Mouse (Mus musculus): ENCODE measurements around the gene Gm18596. TPM values are rescaled to one million over a fixed set of nuclear protein-coding genes. Genes with fewer than 3 reads are reported as not detected.
"Not testable (repeated sequence)": the region's sequence is repeated elsewhere in the genome, so short reads cannot be mapped to it uniquely, and the experiment has no call there.

Gene Gm18596
- total RNA-seq, 2 experiments from 2014 or later = not detected

DNA sequence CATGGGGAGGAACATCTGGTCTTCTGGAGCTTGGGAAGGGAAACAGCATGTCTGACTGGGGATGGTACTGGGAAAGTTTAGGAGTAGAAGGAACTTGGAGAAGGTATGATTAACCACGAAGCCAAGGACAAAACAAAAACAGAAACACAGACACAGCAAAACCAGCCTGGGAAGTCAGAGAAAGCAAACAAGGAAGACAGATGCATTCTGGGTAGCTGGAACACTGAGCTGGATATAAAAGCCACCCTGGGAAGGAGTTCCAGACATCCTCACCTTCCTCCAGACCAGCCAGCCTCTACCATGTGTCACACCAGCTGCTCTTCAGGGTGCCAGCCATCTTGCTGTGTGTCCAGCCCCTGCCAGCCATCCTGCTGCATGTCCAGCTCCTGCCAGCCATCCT, 26.9 kb downstream of the Gm18596 start, which contains the start of gene Gm10142:
Gene Gm10142, plus strand, starts transcription at position 301 of the 400 bp plus-strand sequence.
- no peak for ATAC-seq (replicated peaks; ENCODE audit: low FRiP score, poor library complexity, severe bottlenecking)

DNA sequence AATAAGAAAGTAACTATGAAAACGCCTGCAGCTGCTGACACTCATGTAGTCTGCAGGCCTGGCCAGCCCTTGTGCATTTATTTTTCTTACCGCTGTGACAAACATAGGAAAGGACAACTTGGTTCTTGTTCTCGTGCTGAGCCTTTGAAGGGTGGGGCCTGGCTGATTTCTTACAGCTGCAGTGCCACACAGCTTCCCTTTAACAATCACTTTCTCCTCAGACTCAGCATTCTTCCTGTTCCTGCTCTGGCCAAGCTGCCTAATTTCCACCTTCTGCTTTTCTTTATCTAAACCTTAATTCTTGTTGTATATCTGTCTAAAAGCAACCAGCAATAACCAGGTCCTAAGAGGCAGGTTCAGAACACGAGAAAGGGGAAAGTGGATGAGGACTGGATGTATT, 28.7 kb downstream of the Gm18596 start:
- no peak for ATAC-seq (replicated peaks; ENCODE audit: low FRiP score, poor library complexity, severe bottlenecking)

- ATAC-seq (replicated peaks; ENCODE audit: low FRiP score, poor library complexity, severe bottlenecking) = not testable (repeated sequence)
Measured at GRCm38 (mm10) chr10:77711157-77711556, 31.3 kb downstream of the Gm18596 start, which contains the start of gene Gm10024. Gene Gm10024 (plus strand): TSS chr10:77711457.

- ATAC-seq (replicated peaks; ENCODE audit: low FRiP score, poor library complexity, severe bottlenecking) = no peak
Measured at GRCm38 (mm10) chr10:77709831-77710230, 32.6 kb downstream of the Gm18596 start.

- ATAC-seq (replicated peaks; ENCODE audit: low FRiP score, poor library complexity, severe bottlenecking) = no peak
Measured at GRCm38 (mm10) chr10:77706326-77706725, 36.1 kb downstream of the Gm18596 start, which contains the start of gene Gm10272. Gene Gm10272 (plus strand): TSS chr10:77706626.

DNA sequence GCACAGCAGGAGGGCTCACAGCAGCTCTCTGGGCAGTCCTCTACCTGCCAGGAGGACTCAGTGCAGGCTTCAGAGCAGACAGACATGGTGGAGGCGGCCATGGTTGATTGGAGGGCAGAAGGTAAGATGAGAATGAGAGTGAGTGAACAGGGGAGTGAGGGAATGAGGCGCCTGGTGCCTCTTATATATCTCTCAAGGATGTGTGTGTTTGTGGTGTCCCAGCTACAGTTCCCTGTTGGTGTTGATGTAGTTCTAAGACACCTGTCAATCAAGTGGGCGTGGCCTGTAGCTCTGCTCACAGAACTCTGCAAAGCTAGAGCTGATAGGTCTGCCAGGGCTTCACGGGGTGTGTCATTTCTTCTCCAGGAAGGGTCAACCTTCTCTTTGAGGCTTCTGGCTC, 45.3 kb downstream of the Gm18596 start, which contains the start of gene Gm9508:
Gene Gm9508, minus strand, starts transcription at position 101 of the 400 bp plus-strand sequence.
- no peak for ATAC-seq (replicated peaks; ENCODE audit: low FRiP score, poor library complexity, severe bottlenecking)

Other genes starting within 250 kb of the Gm18596 start
Only the 30 nearest of the 32 such genes appear.
- gene Fam207a, start 226.9 kb downstream of the Gm18596 start, total RNA-seq (2015; ENCODE audit: low replicate concordance) = 2.2 and 5.9 TPM in 2 replicates
- 13.2 and 16.2 TPM in 2 replicates for gene Fam207a, start 226.9 kb downstream of the Gm18596 start, total RNA-seq (2017; ENCODE audit: low replicate concordance)
- 36.4 and 37.3 TPM in 2 replicates for gene Itgb2, start 212.4 kb downstream of the Gm18596 start, total RNA-seq (2015; ENCODE audit: low replicate concordance)
- gene Itgb2, start 212.4 kb downstream of the Gm18596 start, total RNA-seq (2017; ENCODE audit: low replicate concordance) = 20.9 and 29.3 TPM in 2 replicates
- gene Pttg1ip, start 160.9 kb downstream of the Gm18596 start, total RNA-seq (2015; ENCODE audit: low replicate concordance) = 62.5 and 73.9 TPM in 2 replicates
- gene Pttg1ip, start 160.9 kb downstream of the Gm18596 start, total RNA-seq (2017; ENCODE audit: low replicate concordance) = 34.0 and 59.3 TPM in 2 replicates
- gene Sumo3, start 136.5 kb downstream of the Gm18596 start, total RNA-seq (2015; ENCODE audit: low replicate concordance) = 9.2 and 14.8 TPM in 2 replicates
- 21.1 and 33.6 TPM in 2 replicates for gene Sumo3, start 136.5 kb downstream of the Gm18596 start, total RNA-seq (2017; ENCODE audit: low replicate concordance)
- gene Gm49325, start 136.4 kb downstream of the Gm18596 start, total RNA-seq (2015; ENCODE audit: low replicate concordance) = not detected in 2 replicates
- not detected in 2 replicates for gene Gm49325, start 136.4 kb downstream of the Gm18596 start, total RNA-seq (2017; ENCODE audit: low replicate concordance)
- gene Ube2g2, start 120.4 kb downstream of the Gm18596 start, total RNA-seq (2015; ENCODE audit: low replicate concordance) = 6.8 and 9.6 TPM in 2 replicates
- 10.4 and 11.3 TPM in 2 replicates for gene Ube2g2, start 120.4 kb downstream of the Gm18596 start, total RNA-seq (2017; ENCODE audit: low replicate concordance)
- gene Tspear, start 56.1 kb downstream of the Gm18596 start, total RNA-seq (2015; ENCODE audit: low replicate concordance) = not detected in 2 replicates
- not detected in 2 replicates for gene Tspear, start 56.1 kb downstream of the Gm18596 start, total RNA-seq (2017; ENCODE audit: low replicate concordance)
- not detected in 2 replicates for gene Gm19402, start 51.9 kb downstream of the Gm18596 start, total RNA-seq (2015; ENCODE audit: low replicate concordance)
- gene Gm19402, start 51.9 kb downstream of the Gm18596 start, total RNA-seq (2017; ENCODE audit: low replicate concordance) = not detected in 2 replicates
- not detected in 2 replicates for gene Gm9508, start 45.4 kb downstream of the Gm18596 start, total RNA-seq (2015; ENCODE audit: low replicate concordance)
- not detected in 2 replicates for gene Gm9508, start 45.4 kb downstream of the Gm18596 start, total RNA-seq (2017; ENCODE audit: low replicate concordance)
- not detected in 2 replicates for gene Gm10272, start 36.0 kb downstream of the Gm18596 start, total RNA-seq (2015; ENCODE audit: low replicate concordance)
- gene Gm10272, start 36.0 kb downstream of the Gm18596 start, total RNA-seq (2017; ENCODE audit: low replicate concordance) = not detected in 2 replicates
- not detected in 2 replicates for gene Gm10024, start 31.2 kb downstream of the Gm18596 start, total RNA-seq (2015; ENCODE audit: low replicate concordance)
- not detected in 2 replicates for gene Gm10024, start 31.2 kb downstream of the Gm18596 start, total RNA-seq (2017; ENCODE audit: low replicate concordance)
- not detected in 2 replicates for gene Gm10142, start 26.8 kb downstream of the Gm18596 start, total RNA-seq (2015; ENCODE audit: low replicate concordance)
- not detected in 2 replicates for gene Gm10142, start 26.8 kb downstream of the Gm18596 start, total RNA-seq (2017; ENCODE audit: low replicate concordance)
- not detected in 2 replicates for gene Krtap12-1, start 22.0 kb downstream of the Gm18596 start, total RNA-seq (2015; ENCODE audit: low replicate concordance)
- gene Krtap12-1, start 22.0 kb downstream of the Gm18596 start, total RNA-seq (2017; ENCODE audit: low replicate concordance) = not detected in 2 replicates
- not detected in 2 replicates for gene Gm10100, start 16.2 kb downstream of the Gm18596 start, total RNA-seq (2015; ENCODE audit: low replicate concordance)
- gene Gm10100, start 16.2 kb downstream of the Gm18596 start, total RNA-seq (2017; ENCODE audit: low replicate concordance) = not detected in 2 replicates
- gene Gm9736, start 8.7 kb upstream of the Gm18596 start, total RNA-seq (2015; ENCODE audit: low replicate concordance) = not detected in 2 replicates
- gene Gm9736, start 8.7 kb upstream of the Gm18596 start, total RNA-seq (2017; ENCODE audit: low replicate concordance) = not detected in 2 replicates
- not detected in 2 replicates for gene Gm3233, start 17.0 kb upstream of the Gm18596 start, total RNA-seq (2015; ENCODE audit: low replicate concordance)
- gene Gm3233, start 17.0 kb upstream of the Gm18596 start, total RNA-seq (2017; ENCODE audit: low replicate concordance) = not detected in 2 replicates
- gene Gm3238, start 28.7 kb upstream of the Gm18596 start, total RNA-seq (2015; ENCODE audit: low replicate concordance) = not detected in 2 replicates
- gene Gm3238, start 28.7 kb upstream of the Gm18596 start, total RNA-seq (2017; ENCODE audit: low replicate concordance) = not detected in 2 replicates
- not detected in 2 replicates for gene Gm7138, start 34.3 kb upstream of the Gm18596 start, total RNA-seq (2015; ENCODE audit: low replicate concordance)
- gene Gm7138, start 34.3 kb upstream of the Gm18596 start, total RNA-seq (2017; ENCODE audit: low replicate concordance) = not detected in 2 replicates
- not detected in 2 replicates for gene Gm3250, start 39.9 kb upstream of the Gm18596 start, total RNA-seq (2015; ENCODE audit: low replicate concordance)
- gene Gm3250, start 39.9 kb upstream of the Gm18596 start, total RNA-seq (2017; ENCODE audit: low replicate concordance) = not detected in 2 replicates
- gene Gm7137, start 45.6 kb upstream of the Gm18596 start, total RNA-seq (2015; ENCODE audit: low replicate concordance) = not detected in 2 replicates
- not detected in 2 replicates for gene Gm7137, start 45.6 kb upstream of the Gm18596 start, total RNA-seq (2017; ENCODE audit: low replicate concordance)
- gene Gm9639, start 52.4 kb upstream of the Gm18596 start, total RNA-seq (2015; ENCODE audit: low replicate concordance) = not detected in 2 replicates
- not detected in 2 replicates for gene Gm9639, start 52.4 kb upstream of the Gm18596 start, total RNA-seq (2017; ENCODE audit: low replicate concordance)
- not detected in 2 replicates for gene Gm19668, start 56.5 kb upstream of the Gm18596 start, total RNA-seq (2015; ENCODE audit: low replicate concordance)
- gene Gm19668, start 56.5 kb upstream of the Gm18596 start, total RNA-seq (2017; ENCODE audit: low replicate concordance) = not detected in 2 replicates
- not detected in 2 replicates for gene Gm9507, start 69.2 kb upstream of the Gm18596 start, total RNA-seq (2015; ENCODE audit: low replicate concordance)
- not detected in 2 replicates for gene Gm9507, start 69.2 kb upstream of the Gm18596 start, total RNA-seq (2017; ENCODE audit: low replicate concordance)
- not detected in 2 replicates for gene Gm2696, start 72.0 kb upstream of the Gm18596 start, total RNA-seq (2015; ENCODE audit: low replicate concordance)
- not detected in 2 replicates for gene Gm2696, start 72.0 kb upstream of the Gm18596 start, total RNA-seq (2017; ENCODE audit: low replicate concordance)
- not detected in 2 replicates for gene Krtap10-4, start 84.5 kb upstream of the Gm18596 start, total RNA-seq (2015; ENCODE audit: low replicate concordance)
- not detected in 2 replicates for gene Krtap10-4, start 84.5 kb upstream of the Gm18596 start, total RNA-seq (2017; ENCODE audit: low replicate concordance)
- gene Krtap10-10, start 93.3 kb upstream of the Gm18596 start, total RNA-seq (2015; ENCODE audit: low replicate concordance) = not detected in 2 replicates
- gene Krtap10-10, start 93.3 kb upstream of the Gm18596 start, total RNA-seq (2017; ENCODE audit: low replicate concordance) = not detected in 2 replicates
- gene Gm36176, start 104.2 kb upstream of the Gm18596 start, total RNA-seq (2015; ENCODE audit: low replicate concordance) = not detected in 2 replicates
- gene Gm36176, start 104.2 kb upstream of the Gm18596 start, total RNA-seq (2017; ENCODE audit: low replicate concordance) = not detected in 2 replicates
- not detected in 2 replicates for gene Gm10318, start 110.2 kb upstream of the Gm18596 start, total RNA-seq (2015; ENCODE audit: low replicate concordance)
- not detected in 2 replicates for gene Gm10318, start 110.2 kb upstream of the Gm18596 start, total RNA-seq (2017; ENCODE audit: low replicate concordance)
- gene Gm3285, start 119.3 kb upstream of the Gm18596 start, total RNA-seq (2015; ENCODE audit: low replicate concordance) = not detected in 2 replicates
- gene Gm3285, start 119.3 kb upstream of the Gm18596 start, total RNA-seq (2017; ENCODE audit: low replicate concordance) = not detected in 2 replicates
- gene Lrrc3, start 159.9 kb upstream of the Gm18596 start, total RNA-seq (2015; ENCODE audit: low replicate concordance) = not detected in 2 replicates
- gene Lrrc3, start 159.9 kb upstream of the Gm18596 start, total RNA-seq (2017; ENCODE audit: low replicate concordance) = not detected in 2 replicates

All from erythroid progenitor cell, adult 5-6 weeks (primary cell).